Mouse (Mus musculus) myocyte (in vitro differentiated cells): ENCODE data around the gene Mroh7.

Experiments
- POLR2A ChIP-seq: IDR thresholded peaks from one replicate; pipeline ENCODE4 v1.6.1; 2011; ENCODE audit warnings: low read depth, mild to moderate bottlenecking, control low read depth, moderate library complexity; ENCODE audit not compliant: insufficient read length
- TCF12 ChIP-seq: IDR thresholded peaks from one replicate; pipeline ENCODE4 v1.6.1; 2011; ENCODE audit warnings: mild to moderate bottlenecking, control low read depth; ENCODE audit not compliant: poor library complexity, insufficient read depth, severe bottlenecking

- no peak for TF ChIP-seq POLR2A
- TF ChIP-seq TCF12, result no peak
Measured at GRCm38 (mm10) chr4:106699989-106700388, 30.7 kb downstream of the Mroh7 start.
